Mouse (Mus musculus): ENCODE measurements at regions not wholly inside any gene's neighbourhood (a gene's known extent, or its start where the extent isn't known, plus 50 kb on each side); places are given as distances from the start of the nearest gene placed in this dataset.

- intact Hi-C loops (cut with DNase I) = no loop called here
- DNase-seq = no peak
Measured at GRCm38 (mm10) chr13:71262575-71263295, 421.1 kb upstream of the Adamts16 start.

DNA sequence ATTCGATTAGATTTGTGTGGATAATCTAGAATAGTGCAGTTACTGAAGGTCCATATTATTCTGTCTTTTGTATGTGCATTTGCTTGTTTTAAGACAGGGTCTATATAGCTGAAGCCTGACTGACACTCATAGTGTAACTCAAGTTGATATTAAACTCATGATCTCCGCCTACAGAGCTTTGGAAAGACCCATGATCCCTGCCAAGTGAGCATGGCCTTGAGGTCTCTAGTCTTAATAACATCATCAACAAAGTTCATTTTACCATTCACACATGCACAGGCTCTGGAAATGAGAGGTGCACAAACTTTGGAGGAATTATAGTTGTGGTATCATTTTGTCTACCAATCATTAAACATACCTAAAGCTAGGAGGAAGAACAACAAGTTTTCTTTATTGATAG, 412.4 kb upstream of the Adamts16 start:
- DNase-seq = no peak
- intact Hi-C loops (cut with DNase I) = no loop called here

DNA sequence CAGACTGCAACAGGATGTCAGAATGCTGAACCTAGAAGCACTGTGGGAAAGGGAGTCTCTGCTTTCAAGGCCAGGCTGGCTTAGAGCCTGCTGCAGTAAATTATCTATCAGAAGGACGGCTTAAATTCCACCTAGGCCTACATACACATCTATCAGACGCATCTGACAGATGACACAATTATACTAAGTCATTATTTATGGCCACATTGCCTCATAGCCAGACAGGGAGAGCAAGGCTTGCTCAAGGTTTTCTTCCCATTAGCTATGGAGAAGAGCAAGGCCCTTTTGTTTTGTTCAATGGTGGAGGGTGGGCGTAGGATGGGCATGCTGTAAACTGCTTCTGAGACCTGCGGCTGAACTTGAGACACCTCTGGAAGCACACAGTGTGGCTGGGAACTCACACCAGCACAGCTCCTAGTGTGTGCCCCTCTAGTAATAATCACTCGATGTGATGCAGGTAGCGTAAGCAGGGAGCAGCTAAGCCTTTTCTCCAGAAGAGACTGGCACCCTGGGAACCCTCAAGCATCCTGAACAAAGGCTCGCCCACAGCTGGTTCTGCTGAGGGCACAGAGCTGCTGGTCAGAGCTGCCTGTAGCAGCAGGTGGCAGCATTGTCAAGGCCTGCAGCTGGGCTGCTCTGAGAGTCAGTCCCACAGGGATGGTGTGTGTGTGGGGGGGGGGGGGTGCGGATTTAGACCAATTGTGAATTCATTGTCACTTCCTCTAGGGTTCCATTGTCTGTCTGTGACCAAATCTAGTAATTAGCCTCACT, 406.8 kb upstream of the Adamts16 start:
- intact Hi-C loops (cut with DNase I) = no loop called here
- DNase-seq = peak in 1 of 2 experiments; percentile 2

DNA sequence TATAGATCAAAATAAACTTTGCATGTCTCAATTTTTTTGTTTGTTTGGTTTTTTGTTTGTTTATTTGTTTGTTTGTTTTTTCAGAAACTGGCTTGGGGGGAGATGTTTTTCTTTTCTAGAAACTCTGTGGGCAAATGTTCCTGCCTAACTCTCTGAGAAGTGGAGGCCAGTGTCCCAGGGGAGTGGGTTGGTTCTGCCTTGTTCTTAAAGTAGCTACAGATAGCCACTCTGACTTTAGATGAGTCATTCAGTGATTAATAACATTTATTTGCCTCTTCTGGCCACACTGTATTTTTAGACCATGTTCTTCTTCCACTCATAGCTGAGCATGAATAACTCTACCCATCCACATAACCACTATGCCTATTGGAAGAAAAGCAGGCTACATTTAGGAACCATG, 405.6 kb upstream of the Adamts16 start:
- DNase-seq = no peak
- intact Hi-C loops (cut with DNase I) = no loop called here

- intact Hi-C loops (cut with DNase I) = no loop called here
- DNase-seq = no peak
Measured at GRCm38 (mm10) chr13:71245326-71245725, 403.7 kb upstream of the Adamts16 start.

- DNase-seq = no peak
- intact Hi-C loops (cut with DNase I) = no loop called here
Measured at GRCm38 (mm10) chr13:71239782-71240181, 398.2 kb upstream of the Adamts16 start.

GRCm38 (mm10) chr13:71235338-71235737, 393.7 kb upstream of the Adamts16 start:
- intact Hi-C loops (cut with DNase I) = no loop called here

DNA sequence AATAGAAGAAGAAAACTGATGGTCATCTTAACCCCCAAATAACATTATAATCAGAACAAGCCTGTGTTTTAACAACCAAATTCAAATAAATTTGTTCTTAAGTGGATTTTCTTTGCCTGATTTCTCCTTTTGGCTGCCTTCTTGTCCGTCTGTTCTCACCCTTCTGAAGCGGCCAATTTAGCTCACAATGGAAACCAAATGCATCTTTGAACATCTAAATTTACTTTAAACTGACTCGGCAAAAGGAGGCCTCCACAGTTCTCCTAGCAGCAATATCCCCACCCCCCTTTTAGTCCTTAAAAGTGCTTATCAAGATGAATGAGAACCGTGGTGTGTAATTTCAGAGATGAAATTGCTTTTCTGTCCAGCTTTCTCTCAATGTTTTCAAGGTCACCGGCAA, 389.6 kb upstream of the Adamts16 start:
- intact Hi-C loops (cut with DNase I) = no loop called here

More at GRCm38 (mm10) chr13:71235338-71235737, 393.7 kb upstream of the Adamts16 start:
- DNase-seq = no peak

DNA sequence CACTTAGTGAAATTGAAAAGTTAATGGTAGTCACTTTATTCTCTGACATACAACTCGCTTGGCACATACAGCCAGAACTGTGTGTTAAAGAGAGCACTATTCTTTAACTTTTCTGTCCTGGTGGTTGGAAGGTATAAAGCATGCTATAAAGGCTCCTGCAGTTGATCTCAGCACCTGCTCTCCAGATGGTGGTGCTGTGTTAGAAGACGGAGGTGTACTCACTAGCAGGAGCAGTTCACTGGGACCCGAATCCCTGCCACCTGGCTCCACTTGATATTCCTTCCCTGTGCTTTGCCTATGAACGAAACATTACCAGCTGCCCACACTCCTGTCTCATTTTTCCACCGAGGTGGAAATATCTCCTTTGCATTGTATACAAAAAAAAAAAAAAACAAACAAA, 373.2 kb upstream of the Adamts16 start:
- no peak for DNase-seq
- intact Hi-C loops (cut with DNase I) = no loop called here

More for the DNA sequence above, 389.6 kb upstream of the Adamts16 start:
- no peak for DNase-seq

DNA sequence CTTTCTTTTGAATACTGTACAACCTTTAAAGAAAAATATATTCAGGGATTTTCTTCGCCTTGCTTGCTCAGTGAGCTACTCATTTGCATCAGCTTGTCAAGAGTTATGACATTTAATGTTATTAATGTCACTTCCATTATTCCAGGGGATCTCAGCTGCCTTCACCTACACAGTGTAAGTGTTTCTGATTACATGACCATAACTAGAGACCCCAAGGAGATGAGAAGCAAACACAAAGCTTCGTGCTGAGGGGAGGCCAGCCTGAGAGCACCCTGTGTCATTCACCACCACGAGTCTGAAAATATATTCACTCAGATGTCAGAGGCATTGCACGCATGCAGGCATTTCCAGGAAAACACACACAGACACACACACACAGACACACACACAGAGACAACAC, 369.8 kb upstream of the Adamts16 start:
- intact Hi-C loops (cut with DNase I) = no loop called here
- no peak for DNase-seq

DNA sequence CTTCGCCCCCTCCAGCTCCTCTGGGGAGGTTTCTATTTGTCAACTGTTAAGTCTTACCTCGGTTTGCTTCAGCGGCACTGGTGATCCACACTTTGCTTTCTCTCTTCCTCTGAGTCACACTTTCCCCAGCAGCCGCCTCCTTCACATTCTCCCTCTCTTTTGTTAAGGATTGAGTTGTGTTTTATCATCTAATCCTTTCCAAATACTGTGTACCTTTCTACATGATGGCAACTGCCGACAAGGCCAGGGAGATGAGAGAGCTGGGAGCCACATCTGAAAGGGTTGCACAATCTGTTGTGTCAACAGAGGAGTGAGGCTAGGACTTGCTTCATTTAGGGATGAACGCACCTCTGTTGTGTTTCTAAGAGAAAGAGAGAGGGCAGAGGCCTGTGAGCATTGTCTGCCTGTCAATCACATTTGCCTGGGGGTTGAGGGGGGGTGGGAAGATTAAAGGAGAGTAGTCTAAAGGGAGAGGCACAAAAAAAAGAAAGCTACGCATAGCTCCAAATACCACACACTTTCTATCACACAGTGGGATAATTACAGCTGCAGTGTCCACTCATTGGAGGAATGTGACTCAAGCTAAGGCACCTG, 369.1 kb upstream of the Adamts16 start:
- intact Hi-C loops (cut with DNase I) = no loop called here
- no peak for DNase-seq

GRCm38 (mm10) chr13:71205708-71206107, 364.1 kb upstream of the Adamts16 start:
- intact Hi-C loops (cut with DNase I) = no loop called here

GRCm38 (mm10) chr13:71200656-71201055, 359.0 kb upstream of the Adamts16 start:
- no peak for DNase-seq
- intact Hi-C loops (cut with DNase I) = no loop called here

More at GRCm38 (mm10) chr13:71205708-71206107, 364.1 kb upstream of the Adamts16 start:
- no peak for DNase-seq

DNA sequence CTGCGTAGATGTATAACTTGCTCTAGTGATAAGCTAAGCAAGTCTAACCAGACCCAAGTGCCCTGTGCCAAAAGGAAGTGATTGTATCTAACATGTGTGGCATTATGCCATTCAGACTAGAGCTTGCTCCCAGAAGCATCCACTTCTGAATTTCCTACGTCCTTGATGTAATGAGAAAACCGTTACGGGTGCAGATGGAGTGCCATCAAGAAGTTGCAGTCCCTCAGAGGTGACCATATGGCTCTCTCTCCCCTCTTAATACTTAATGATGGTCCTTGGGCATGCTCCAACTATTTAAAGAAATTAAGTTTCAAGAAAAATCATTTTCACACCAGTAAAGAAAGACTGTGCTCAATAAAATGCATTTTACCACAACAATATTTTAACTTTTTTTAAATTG, 354.1 kb upstream of the Adamts16 start:
- intact Hi-C loops (cut with DNase I) = no loop called here
- DNase-seq = no peak

DNA sequence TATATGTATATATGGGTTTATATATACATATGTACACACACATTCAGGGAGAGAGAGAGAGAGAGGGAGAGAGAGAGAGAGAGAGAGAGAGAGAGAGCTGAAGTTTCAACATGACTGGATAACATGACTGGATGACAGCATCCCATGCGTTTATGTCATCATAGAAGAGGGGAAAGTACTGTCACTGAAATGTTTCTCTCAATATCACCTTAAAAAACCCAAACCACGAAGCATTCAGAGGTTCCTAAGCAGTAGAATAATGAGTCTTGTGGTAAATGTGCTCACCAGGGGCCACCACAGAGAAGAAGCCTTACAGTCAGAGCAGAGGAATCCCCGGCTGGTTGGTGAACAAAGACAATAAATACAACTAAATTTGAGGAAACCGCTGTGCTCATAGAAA, 342.9 kb upstream of the Adamts16 start:
- intact Hi-C loops (cut with DNase I) = no loop called here
- no peak for DNase-seq

DNA sequence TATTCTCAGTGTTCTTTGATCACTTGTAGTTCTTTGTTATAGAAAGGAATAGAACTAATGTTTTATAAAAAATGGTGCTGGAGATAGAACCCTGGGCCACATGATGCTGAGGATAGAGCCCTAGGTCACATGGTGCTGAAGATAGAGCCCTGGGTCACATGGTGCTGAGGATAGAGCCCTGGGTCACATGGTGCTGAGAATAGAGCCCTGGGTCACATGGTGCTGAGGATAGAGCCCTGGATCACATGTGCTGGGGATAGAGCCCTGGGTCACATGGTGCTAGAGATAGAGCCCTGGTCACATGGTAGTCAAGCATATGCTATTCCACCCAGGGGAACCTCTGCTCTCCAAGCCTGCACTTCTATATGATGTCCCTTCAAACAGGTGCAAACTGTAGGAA, 337.5 kb upstream of the Adamts16 start:
- intact Hi-C loops (cut with DNase I) = no loop called here
- DNase-seq = no peak

DNA sequence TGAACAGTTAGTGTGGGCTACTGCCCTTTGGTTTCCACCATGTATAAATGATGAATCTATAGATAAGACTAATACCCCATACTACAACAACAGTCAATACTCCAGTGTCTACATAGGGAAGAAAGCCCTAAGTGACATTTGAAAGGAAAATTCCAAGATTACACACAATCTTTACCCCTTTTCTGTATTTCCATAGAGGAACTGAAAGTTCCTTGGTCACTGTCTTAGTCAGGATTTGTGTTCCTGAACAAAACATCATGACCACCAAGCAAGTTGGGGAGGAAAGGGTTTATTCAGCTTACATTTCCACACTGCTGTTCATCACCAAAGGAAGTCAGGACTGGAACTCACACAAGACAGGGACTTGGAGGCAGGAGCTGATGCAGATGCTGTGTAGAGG, 332.7 kb upstream of the Adamts16 start:
- intact Hi-C loops (cut with DNase I) = no loop called here

GRCm38 (mm10) chr13:71166226-71166625, 324.6 kb upstream of the Adamts16 start:
- intact Hi-C loops (cut with DNase I) = no loop called here
- no peak for DNase-seq

More for the DNA sequence above, 332.7 kb upstream of the Adamts16 start:
- no peak for DNase-seq

DNA sequence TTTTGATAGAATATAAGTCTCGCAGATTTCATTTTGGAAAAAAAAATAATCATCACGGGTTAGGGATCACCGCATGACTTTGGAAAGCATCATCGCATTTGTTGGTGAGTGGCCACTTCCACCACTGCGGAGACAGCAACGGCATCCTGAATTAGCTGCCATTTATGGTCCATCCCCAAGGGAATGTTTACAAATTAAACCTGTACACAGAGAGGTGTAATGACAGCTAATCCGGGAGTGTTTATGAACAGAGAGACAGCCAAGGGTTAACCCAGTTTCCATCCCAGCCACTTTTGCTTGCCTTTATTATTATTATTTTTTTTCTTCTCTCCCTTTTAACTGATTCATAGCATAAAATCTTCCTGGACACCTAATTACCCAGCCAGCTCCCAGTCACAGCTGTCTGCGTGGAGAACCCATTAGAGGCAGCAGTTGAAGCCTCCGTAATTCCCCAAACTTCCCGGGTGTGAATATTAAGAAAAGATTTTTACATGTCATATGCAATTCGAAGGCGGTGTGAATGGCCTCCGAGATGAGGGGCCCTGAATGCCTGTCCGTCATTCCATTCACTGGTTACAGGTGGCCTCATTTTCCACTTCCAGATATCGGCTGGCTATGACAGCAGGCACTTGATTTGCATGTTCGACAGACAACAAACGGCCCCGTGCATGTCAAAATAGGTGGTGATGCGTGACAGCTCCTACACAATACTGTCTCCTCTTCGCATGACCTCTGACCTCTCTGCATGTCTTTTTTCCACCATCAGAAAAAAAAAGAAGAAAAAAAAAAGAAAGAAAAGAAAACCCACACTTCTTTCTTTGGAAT, 323.7 kb upstream of the Adamts16 start:
- intact Hi-C loops (cut with DNase I) = no loop called here
- no peak for DNase-seq

DNA sequence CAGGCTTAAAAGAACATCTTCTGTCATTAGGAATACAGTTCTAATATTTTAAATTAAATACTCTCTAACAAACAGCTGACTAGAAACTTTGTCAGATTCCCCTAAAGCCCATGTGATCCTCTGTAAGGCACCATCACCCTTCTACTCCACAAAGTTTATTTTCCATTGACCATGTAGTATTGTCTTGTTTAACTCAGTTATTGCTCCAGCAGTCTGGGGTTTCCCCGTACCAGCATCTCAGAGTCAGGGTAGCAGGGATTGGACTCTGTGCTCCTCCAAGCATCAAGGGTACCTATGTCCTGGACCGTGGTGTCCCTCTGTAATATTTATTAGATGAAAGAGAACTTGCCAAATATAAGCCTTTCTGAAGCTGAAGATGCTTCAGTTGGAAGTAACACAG, 322.4 kb upstream of the Adamts16 start:
- intact Hi-C loops (cut with DNase I) = no loop called here
- DNase-seq = no peak

- DNase-seq = no peak
- intact Hi-C loops (cut with DNase I) = no loop called here
Measured at GRCm38 (mm10) chr13:71162952-71163351, 321.3 kb upstream of the Adamts16 start.
